Mouse (Mus musculus): ENCODE data around the gene Gm49388. TPM values are rescaled to one million over a fixed set of nuclear protein-coding genes. Genes with fewer than 3 reads are reported as not detected.

Gm49388 gene
- polyA plus RNA-seq, 1 experiment from 2014 or later: not detected

- H3K4me2 ChIP-seq: no peak overlapping the region
- WGBS: 88% methylated on average over 23 of the region's 23 CpGs
- no peaks in the 10 kb centered on the region for H3K27me3 ChIP-seq (replicated peaks)
- peaks cover 16% of the 10 kb centered on the region; the same call in 1 of the 2 replicates for H3K4me1 ChIP-seq
- no peak overlapping the region for H3K4me3 ChIP-seq (replicated peaks)
- peaks cover 62% of the 10 kb centered on the region for H3K36me3 ChIP-seq
- H3K9ac ChIP-seq: no peak overlapping the region
- no peak for ATAC-seq (ENCODE audit: insufficient read depth, low FRiP score, low read depth)
- no peaks in the 10 kb centered on the region for H3K9me3 ChIP-seq
- H3K27ac ChIP-seq: no peak overlapping the region
Observed at GRCm38 (mm10) chr7:127797076-127797845, 11.9 kb downstream of the Gm49388 start.

GRCm38 (mm10) chr7:127798591-127798990, 13.2 kb downstream of the Gm49388 start:
- 81% methylated on average over 4 of the region's 4 CpGs for WGBS

GRCm38 (mm10) chr7:127799211-127799610, 13.8 kb downstream of the Gm49388 start:
- Histone ChIP-seq H3K4me1 (peaks cover 16% of the 10 kb centered on the region; the same call in 1 of the 2 replicates), H3K27me3 (replicated peaks) (no peaks in the 10 kb centered on the region), H3K27ac (no peak overlapping the region), H3K9ac (no peak overlapping the region), H3K4me2 (no peak overlapping the region), H3K36me3 (peaks cover 49% of the 10 kb centered on the region), H3K9me3 (no peaks in the 10 kb centered on the region), H3K4me3 (replicated peaks) (no peak overlapping the region)
- 89% methylated on average over 13 of the region's 13 CpGs for WGBS
- ATAC-seq (ENCODE audit: insufficient read depth, low FRiP score, low read depth): no peak

More at GRCm38 (mm10) chr7:127798591-127798990, 13.2 kb downstream of the Gm49388 start:
- Histone ChIP-seq H3K27ac (no peak overlapping the region), H3K4me2 (no peak overlapping the region), H3K27me3 (replicated peaks) (no peaks in the 10 kb centered on the region), H3K9ac (no peak overlapping the region), H3K36me3 (peaks cover 53% of the 10 kb centered on the region), H3K4me1 (peaks cover 16% of the 10 kb centered on the region; the same call in 1 of the 2 replicates), H3K9me3 (no peaks in the 10 kb centered on the region), H3K4me3 (replicated peaks) (no peak overlapping the region)
- ATAC-seq (ENCODE audit: insufficient read depth, low FRiP score, low read depth): no peak

DNA sequence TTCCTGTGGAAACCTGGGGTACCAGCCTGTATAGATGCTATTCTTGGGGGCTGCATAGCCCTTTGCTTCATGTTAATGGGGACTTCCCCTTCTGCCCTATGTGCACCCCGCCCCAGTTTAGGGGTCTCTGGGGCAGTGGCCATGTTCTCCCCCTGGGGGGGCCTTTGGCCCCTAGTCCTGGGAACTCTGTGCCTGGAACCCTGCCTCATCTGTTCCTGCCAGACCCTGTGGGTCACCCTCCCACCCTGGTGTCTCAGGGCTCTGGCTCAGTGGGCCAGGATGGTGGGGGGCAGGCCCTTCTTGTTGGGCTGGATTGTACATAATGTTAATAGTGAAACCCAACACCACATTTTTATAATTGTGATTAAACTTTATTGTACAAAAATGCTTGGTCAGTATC, 14.3 kb downstream of the Gm49388 start:
- ATAC-seq (ENCODE audit: insufficient read depth, low FRiP score, low read depth): no peak
- peaks cover 16% of the 10 kb centered on the region; the same call in 1 of the 2 replicates for H3K4me1 ChIP-seq
- no peak overlapping the region for H3K9ac ChIP-seq
- H3K27me3 ChIP-seq (replicated peaks): no peaks in the 10 kb centered on the region
- no peak overlapping the region for H3K4me2 ChIP-seq
- H3K4me3 ChIP-seq (replicated peaks): no peak overlapping the region
- H3K9me3 ChIP-seq: no peaks in the 10 kb centered on the region
- H3K27ac ChIP-seq: no peak overlapping the region
- WGBS: 93% methylated on average over 1 of the region's 1 CpGs
- H3K36me3 ChIP-seq: peaks cover 47% of the 10 kb centered on the region

DNA sequence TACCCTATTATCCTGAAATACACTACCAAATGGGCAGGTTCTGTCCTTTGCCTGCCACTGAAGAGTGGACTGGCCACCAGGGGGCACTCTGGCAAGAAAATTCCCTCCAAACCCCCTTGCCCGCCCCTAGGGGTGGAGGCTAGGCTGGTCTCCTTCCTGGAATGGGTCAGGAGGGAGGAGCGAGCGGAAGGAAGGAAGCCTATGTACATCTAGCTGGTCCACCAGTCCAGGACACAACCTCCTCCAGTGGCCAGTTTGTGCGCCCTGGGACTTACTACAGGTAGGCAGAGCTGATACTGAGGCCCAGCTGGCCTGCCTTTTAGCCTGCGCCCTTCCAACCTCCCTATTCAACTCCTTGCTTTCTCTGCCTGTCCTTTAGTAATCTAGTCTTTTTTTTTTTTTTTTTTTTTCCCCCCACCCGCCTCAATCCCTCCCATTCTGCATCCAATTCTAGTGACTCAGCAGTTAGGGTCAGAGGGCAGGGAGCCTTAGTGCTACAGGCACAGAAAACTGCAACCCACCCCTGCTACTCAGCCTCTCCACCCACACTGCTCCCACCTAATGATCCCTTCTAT, 15.1 kb downstream of the Gm49388 start, which contains the start of gene Hsd3b7:
Gene Hsd3b7, plus strand, starts transcription at position 170 of the 575 bp plus-strand sequence.
- WGBS: 15% methylated on average over 6 of the region's 6 CpGs
- Histone ChIP-seq H3K4me3 (replicated peaks) (peak within 1 kb of the TSS; percentile 31), H3K27ac (peak within 1 kb of the TSS; percentile 8; the same call in 1 of the 2 replicates), H3K36me3 (peaks cover 39% of the 10 kb centered on the region), H3K9ac (no peak within 1 kb of the TSS), H3K4me1 (peaks cover 16% of the 10 kb centered on the region; the same call in 1 of the 2 replicates), H3K9me3 (no peaks in the 10 kb centered on the region), H3K27me3 (replicated peaks) (no peaks in the 10 kb centered on the region), H3K4me2 (peak within 1 kb of the TSS; percentile 51)
- ATAC-seq (ENCODE audit: insufficient read depth, low FRiP score, low read depth): peak; percentile 86

DNA sequence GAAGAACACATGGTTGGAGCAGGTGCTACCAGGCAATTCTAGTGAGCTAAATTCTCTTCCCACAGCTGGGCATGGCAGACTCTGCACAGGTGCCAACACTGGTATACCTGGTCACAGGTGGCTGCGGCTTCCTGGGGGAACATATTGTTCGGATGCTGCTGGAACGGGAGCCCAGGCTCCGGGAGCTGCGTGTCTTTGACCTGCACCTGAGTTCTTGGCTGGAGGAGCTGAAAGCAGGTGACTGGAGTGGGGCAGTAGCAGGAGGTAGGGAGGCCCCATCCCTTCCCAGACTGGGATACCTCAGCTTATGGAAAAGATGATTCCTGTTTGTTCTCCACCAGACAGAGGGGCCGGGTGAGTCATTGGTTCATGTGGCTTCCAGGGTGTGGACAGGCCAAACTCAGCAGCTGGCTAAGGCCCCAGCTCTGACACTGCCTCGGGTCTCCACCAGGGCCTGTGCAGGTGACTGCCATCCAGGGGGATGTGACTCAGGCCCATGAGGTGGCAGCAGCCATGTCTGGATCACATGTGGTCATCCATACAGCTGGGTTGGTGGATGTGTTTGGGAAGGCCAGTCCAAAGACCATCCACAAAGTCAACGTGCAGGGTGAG, 15.7 kb downstream of the Gm49388 start:
- H3K27ac ChIP-seq: peak overlapping the region; percentile 8; the same call in 1 of the 2 replicates
- peaks cover 16% of the 10 kb centered on the region; the same call in 1 of the 2 replicates for H3K4me1 ChIP-seq
- H3K9me3 ChIP-seq: no peaks in the 10 kb centered on the region
- ATAC-seq (ENCODE audit: insufficient read depth, low FRiP score, low read depth): 0 out of 2 replicates have a peak, but pooled peaks have one; percentile 8
- H3K27me3 ChIP-seq (replicated peaks): no peaks in the 10 kb centered on the region
- 83% methylated on average over 8 of the region's 8 CpGs for WGBS
- peak overlapping the region; percentile 51 for H3K4me2 ChIP-seq
- no peak overlapping the region for H3K9ac ChIP-seq
- H3K4me3 ChIP-seq (replicated peaks): peak overlapping the region; percentile 31; the same call in 1 of the 2 replicates
- H3K36me3 ChIP-seq: peaks cover 33% of the 10 kb centered on the region

- 91% methylated on average over 17 of the region's 17 CpGs for WGBS
- Histone ChIP-seq H3K4me3 (replicated peaks) (no peak overlapping the region), H3K4me1 (peaks cover 16% of the 10 kb centered on the region; the same call in 1 of the 2 replicates), H3K9ac (no peak overlapping the region), H3K4me2 (no peak overlapping the region), H3K27me3 (replicated peaks) (no peaks in the 10 kb centered on the region), H3K9me3 (no peaks in the 10 kb centered on the region), H3K36me3 (peaks cover 21% of the 10 kb centered on the region), H3K27ac (no peak overlapping the region)
- ATAC-seq (ENCODE audit: insufficient read depth, low FRiP score, low read depth): no peak
Observed at GRCm38 (mm10) chr7:127802313-127802712, 16.9 kb downstream of the Gm49388 start.

DNA sequence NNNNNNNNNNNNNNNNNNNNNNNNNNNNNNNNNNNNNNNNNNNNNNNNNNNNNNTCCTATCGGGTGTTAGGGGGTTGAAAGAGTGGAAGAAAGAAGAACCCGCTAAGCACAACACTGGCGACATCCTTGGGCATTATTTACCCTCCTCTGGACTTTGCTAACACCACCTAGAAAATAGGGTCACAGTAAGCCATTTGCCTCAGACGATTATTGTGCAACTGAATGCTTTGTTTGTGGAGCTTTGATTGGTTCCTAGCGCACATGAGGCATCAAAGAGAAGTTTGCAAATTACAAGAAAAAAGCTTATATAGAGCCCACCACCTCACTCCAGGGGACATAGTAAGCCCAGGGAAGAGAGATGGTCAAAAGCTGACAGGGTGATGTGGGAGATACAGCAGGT, 23.4 kb downstream of the Gm49388 start:
- ATAC-seq (ENCODE audit: insufficient read depth, low FRiP score, low read depth): no peak
- no peaks in the 10 kb centered on the region for H3K4me1 ChIP-seq
- H3K27me3 ChIP-seq (replicated peaks): no peaks in the 10 kb centered on the region
- WGBS: 62% methylated on average over 5 of the region's 5 CpGs
- no peak overlapping the region for H3K9ac ChIP-seq
- H3K9me3 ChIP-seq: no peaks in the 10 kb centered on the region
- no peak overlapping the region for H3K4me2 ChIP-seq
- no peak overlapping the region for H3K27ac ChIP-seq
- H3K36me3 ChIP-seq: no peaks in the 10 kb centered on the region
- no peak overlapping the region for H3K4me3 ChIP-seq (replicated peaks)

DNA sequence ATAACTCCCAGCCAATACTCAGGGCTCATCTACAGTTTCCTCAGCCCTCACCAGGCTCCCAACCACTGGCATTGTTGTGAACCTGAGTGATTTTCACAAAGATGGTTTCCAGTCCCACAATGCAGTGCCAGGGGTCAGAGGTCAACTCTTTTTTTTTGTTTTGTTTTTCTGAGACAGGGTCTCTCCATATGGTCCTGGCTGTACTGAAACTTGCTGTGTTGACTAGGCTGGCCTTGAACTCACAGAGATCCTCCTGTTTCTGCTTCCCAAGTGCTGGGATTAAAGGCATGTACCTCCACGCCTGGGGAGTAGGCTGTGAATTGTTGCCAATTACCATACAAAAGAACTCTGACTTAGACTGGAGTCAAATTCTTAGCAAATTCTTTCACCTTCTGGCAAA, 24.4 kb downstream of the Gm49388 start:
- no peaks in the 10 kb centered on the region for H3K9me3 ChIP-seq
- no peak overlapping the region for H3K9ac ChIP-seq
- no peaks in the 10 kb centered on the region for H3K4me1 ChIP-seq
- no peak overlapping the region for H3K4me2 ChIP-seq
- H3K4me3 ChIP-seq (replicated peaks): no peak overlapping the region
- 86% methylated on average over 1 of the region's 1 CpGs for WGBS
- no peaks in the 10 kb centered on the region for H3K36me3 ChIP-seq
- ATAC-seq (ENCODE audit: insufficient read depth, low FRiP score, low read depth): no peak
- H3K27me3 ChIP-seq (replicated peaks): no peaks in the 10 kb centered on the region
- H3K27ac ChIP-seq: no peak overlapping the region

GRCm38 (mm10) chr7:127810650-127811049, 25.2 kb downstream of the Gm49388 start:
- H3K4me2 ChIP-seq: no peak overlapping the region
- H3K27me3 ChIP-seq (replicated peaks): no peaks in the 10 kb centered on the region
- no peak overlapping the region for H3K9ac ChIP-seq
- no peak for ATAC-seq (ENCODE audit: insufficient read depth, low FRiP score, low read depth)
- H3K4me3 ChIP-seq (replicated peaks): no peak overlapping the region
- 0 out of 2 replicates have a peak, but pooled peaks cover 1% of the 10 kb centered on the region for H3K4me1 ChIP-seq
- H3K27ac ChIP-seq: no peak overlapping the region
- no peaks in the 10 kb centered on the region for H3K9me3 ChIP-seq
- no peaks in the 10 kb centered on the region for H3K36me3 ChIP-seq
- 68% methylated on average over 10 of the region's 10 CpGs for WGBS

GRCm38 (mm10) chr7:127811240-127811639, 25.8 kb downstream of the Gm49388 start:
- Histone ChIP-seq H3K4me2 (no peak overlapping the region), H3K4me3 (replicated peaks) (no peak overlapping the region), H3K27ac (no peak overlapping the region), H3K9me3 (no peaks in the 10 kb centered on the region), H3K36me3 (no peaks in the 10 kb centered on the region), H3K4me1 (0 out of 2 replicates have a peak, but pooled peaks cover 4% of the 10 kb centered on the region), H3K27me3 (replicated peaks) (no peaks in the 10 kb centered on the region), H3K9ac (no peak overlapping the region)
- WGBS: 75% methylated on average over 4 of the region's 4 CpGs
- no peak for ATAC-seq (ENCODE audit: insufficient read depth, low FRiP score, low read depth)

- Histone ChIP-seq H3K4me3 (replicated peaks) (no peak overlapping the region), H3K27ac (no peak overlapping the region), H3K9me3 (no peaks in the 10 kb centered on the region), H3K4me2 (no peak overlapping the region), H3K36me3 (no peaks in the 10 kb centered on the region), H3K4me1 (0 out of 2 replicates have a peak, but pooled peaks cover 4% of the 10 kb centered on the region), H3K27me3 (replicated peaks) (no peaks in the 10 kb centered on the region), H3K9ac (no peak overlapping the region)
- 86% methylated on average over 3 of the region's 3 CpGs for WGBS
- no peak for ATAC-seq (ENCODE audit: insufficient read depth, low FRiP score, low read depth)
Observed at GRCm38 (mm10) chr7:127812292-127812691, 26.9 kb downstream of the Gm49388 start.
